Mouse (Mus musculus): ENCODE results near the gene Rnps1. TPM values are rescaled to one million over a fixed set of nuclear protein-coding genes. Genes with fewer than 3 reads are reported as not detected.

The Rnps1 gene
- total RNA-seq, 1 experiment: 138 TPM

- H3K9me3 ChIP-seq (ENCODE audit: control insufficient read depth, insufficient read depth, low read depth, low read length): no peaks in the 10 kb centered on the region
Observed at GRCm38 (mm10) chr17:24378496-24378895, 35.9 kb upstream of the Rnps1 start.

GRCm38 (mm10) chr17:24383789-24384188 lies 30.6 kb upstream of the Rnps1 start:
- Histone ChIP-seq H3K9me3 (ENCODE audit: control insufficient read depth, insufficient read depth, low read depth, low read length) (no peaks in the 10 kb centered on the region), H3K4me3 (ENCODE audit: insufficient read depth in 1 of 2, low read depth in 1 of 2, low read length in 2 of 2, poor library complexity in 1 of 2, severe bottlenecking in 1 of 2) (no peak overlapping the region), H3K36me3 (ENCODE audit: control insufficient read depth, insufficient read depth, low read length, poor library complexity, severe bottlenecking) (no peaks in the 10 kb centered on the region), H3K4me1 (ENCODE audit: control insufficient read depth in 2 of 2, insufficient read depth in 2 of 2, low read length in 2 of 2, poor library complexity in 1 of 2) (no peaks in the 10 kb centered on the region), H3K27ac (ENCODE audit: insufficient read depth, low read depth, low read length, poor library complexity, severe bottlenecking) (no peak overlapping the region), H3K9ac (ENCODE audit: insufficient read depth, low read depth, low read length, poor library complexity, severe bottlenecking) (no peak overlapping the region)
- DNase-seq (ENCODE audit: low read depth, low spot score): no peak
- in situ Hi-C loops (cut with MboI; ENCODE audit: low sequenced_read_pairs in 2 of 2, unreplicated experiment in 2 of 2): no loop called here
- TF ChIP-seq MAFK (IDR thresholded peaks at IDR 0.05; ENCODE audit: insufficient read depth, low read depth, low read length) (no peak), HCFC1 (IDR thresholded peaks at IDR 0.05; ENCODE audit: borderline replicate concordance, insufficient read depth, low read length) (no peak), ZNF384 (IDR thresholded peaks at IDR 0.05; ENCODE audit: low read depth, low read length) (no peak), ZC3H11A (IDR thresholded peaks at IDR 0.05; ENCODE audit: borderline replicate concordance, low read depth, low read length) (no peak), CHD2 (IDR thresholded peaks at IDR 0.05; ENCODE audit: low read depth, low read length) (no peak)

More at GRCm38 (mm10) chr17:24378496-24378895, 35.9 kb upstream of the Rnps1 start:
- Histone ChIP-seq H3K4me3 (ENCODE audit: insufficient read depth in 1 of 2, low read depth in 1 of 2, low read length in 2 of 2, poor library complexity in 1 of 2, severe bottlenecking in 1 of 2) (no peak overlapping the region), H3K36me3 (ENCODE audit: control insufficient read depth, insufficient read depth, low read length, poor library complexity, severe bottlenecking) (peaks cover 7% of the 10 kb centered on the region; the same call in 1 of the 2 replicates), H3K9ac (ENCODE audit: insufficient read depth, low read depth, low read length, poor library complexity, severe bottlenecking) (no peak overlapping the region), H3K4me1 (ENCODE audit: control insufficient read depth in 2 of 2, insufficient read depth in 2 of 2, low read length in 2 of 2, poor library complexity in 1 of 2) (no peaks in the 10 kb centered on the region), H3K27ac (ENCODE audit: insufficient read depth, low read depth, low read length, poor library complexity, severe bottlenecking) (no peak overlapping the region)
- DNase-seq (ENCODE audit: low read depth, low spot score): no peak
- in situ Hi-C loops (cut with MboI; ENCODE audit: low sequenced_read_pairs in 2 of 2, unreplicated experiment in 2 of 2): no loop called here
- TF ChIP-seq HCFC1 (IDR thresholded peaks at IDR 0.05; ENCODE audit: borderline replicate concordance, insufficient read depth, low read length): no peak
- TF ChIP-seq ZC3H11A (IDR thresholded peaks at IDR 0.05; ENCODE audit: borderline replicate concordance, low read depth, low read length): no peak
- no peak for TF ChIP-seq CHD2 (IDR thresholded peaks at IDR 0.05; ENCODE audit: low read depth, low read length)
- no peak for TF ChIP-seq ZNF384 (IDR thresholded peaks at IDR 0.05; ENCODE audit: low read depth, low read length)
- no peak for TF ChIP-seq MAFK (IDR thresholded peaks at IDR 0.05; ENCODE audit: insufficient read depth, low read depth, low read length)

- H3K27ac ChIP-seq (ENCODE audit: insufficient read depth, low read depth, low read length, poor library complexity, severe bottlenecking): no peak overlapping the region
- no peaks in the 10 kb centered on the region for H3K36me3 ChIP-seq (ENCODE audit: control insufficient read depth, insufficient read depth, low read length, poor library complexity, severe bottlenecking)
- no peak for DNase-seq (ENCODE audit: low read depth, low spot score)
- peaks cover 0 to under 1% of the 10 kb centered on the region in 2 experiments; a peak in 1 of 4 replicates for H3K4me1 ChIP-seq (ENCODE audit: control insufficient read depth in 2 of 2, insufficient read depth in 2 of 2, low read length in 2 of 2, poor library complexity in 1 of 2)
- H3K4me3 ChIP-seq (ENCODE audit: insufficient read depth in 1 of 2, low read depth in 1 of 2, low read length in 2 of 2, poor library complexity in 1 of 2, severe bottlenecking in 1 of 2): no peak overlapping the region
- TF ChIP-seq ZC3H11A (IDR thresholded peaks at IDR 0.05; ENCODE audit: borderline replicate concordance, low read depth, low read length) (no peak), MAFK (IDR thresholded peaks at IDR 0.05; ENCODE audit: insufficient read depth, low read depth, low read length) (no peak), CHD2 (IDR thresholded peaks at IDR 0.05; ENCODE audit: low read depth, low read length) (no peak), HCFC1 (IDR thresholded peaks at IDR 0.05; ENCODE audit: borderline replicate concordance, insufficient read depth, low read length) (no peak), ZNF384 (IDR thresholded peaks at IDR 0.05; ENCODE audit: low read depth, low read length) (no peak)
- in situ Hi-C loops (cut with MboI; ENCODE audit: low sequenced_read_pairs in 2 of 2, unreplicated experiment in 2 of 2): no loop called here
- no peaks in the 10 kb centered on the region for H3K9me3 ChIP-seq (ENCODE audit: control insufficient read depth, insufficient read depth, low read depth, low read length)
- H3K9ac ChIP-seq (ENCODE audit: insufficient read depth, low read depth, low read length, poor library complexity, severe bottlenecking): no peak overlapping the region
Observed at GRCm38 (mm10) chr17:24388711-24389110, 25.7 kb upstream of the Rnps1 start.

GRCm38 (mm10) chr17:24389865-24390264 lies 24.5 kb upstream of the Rnps1 start:
- DNase-seq (ENCODE audit: low read depth, low spot score): peak; percentile 44
- Histone ChIP-seq H3K4me3 (ENCODE audit: insufficient read depth in 1 of 2, low read depth in 1 of 2, low read length in 2 of 2, poor library complexity in 1 of 2, severe bottlenecking in 1 of 2) (no peak overlapping the region), H3K9me3 (ENCODE audit: control insufficient read depth, insufficient read depth, low read depth, low read length) (no peaks in the 10 kb centered on the region), H3K9ac (ENCODE audit: insufficient read depth, low read depth, low read length, poor library complexity, severe bottlenecking) (no peak overlapping the region), H3K27ac (ENCODE audit: insufficient read depth, low read depth, low read length, poor library complexity, severe bottlenecking) (no peak overlapping the region), H3K36me3 (ENCODE audit: control insufficient read depth, insufficient read depth, low read length, poor library complexity, severe bottlenecking) (no peaks in the 10 kb centered on the region), H3K4me1 (ENCODE audit: control insufficient read depth in 2 of 2, insufficient read depth in 2 of 2, low read length in 2 of 2, poor library complexity in 1 of 2) (peaks cover 0 to 2% of the 10 kb centered on the region in 2 experiments; a peak in 1 of 4 replicates)
- TF ChIP-seq HCFC1 (IDR thresholded peaks at IDR 0.05; ENCODE audit: borderline replicate concordance, insufficient read depth, low read length): no peak
- in situ Hi-C loops (cut with MboI; ENCODE audit: low sequenced_read_pairs in 2 of 2, unreplicated experiment in 2 of 2): no loop called here

GRCm38 (mm10) chr17:24391149-24391548 lies 23.2 kb upstream of the Rnps1 start:
- in situ Hi-C loops (cut with MboI; ENCODE audit: low sequenced_read_pairs in 2 of 2, unreplicated experiment in 2 of 2): no loop called here
- TF ChIP-seq MAFK (IDR thresholded peaks at IDR 0.05; ENCODE audit: insufficient read depth, low read depth, low read length) (no peak), ZNF384 (IDR thresholded peaks at IDR 0.05; ENCODE audit: low read depth, low read length) (no peak), HCFC1 (IDR thresholded peaks at IDR 0.05; ENCODE audit: borderline replicate concordance, insufficient read depth, low read length) (no peak), CHD2 (IDR thresholded peaks at IDR 0.05; ENCODE audit: low read depth, low read length) (no peak), ZC3H11A (IDR thresholded peaks at IDR 0.05; ENCODE audit: borderline replicate concordance, low read depth, low read length) (no peak)
- Histone ChIP-seq H3K9ac (ENCODE audit: insufficient read depth, low read depth, low read length, poor library complexity, severe bottlenecking) (no peak overlapping the region), H3K27ac (ENCODE audit: insufficient read depth, low read depth, low read length, poor library complexity, severe bottlenecking) (no peak overlapping the region), H3K9me3 (ENCODE audit: control insufficient read depth, insufficient read depth, low read depth, low read length) (no peaks in the 10 kb centered on the region), H3K4me1 (ENCODE audit: control insufficient read depth in 2 of 2, insufficient read depth in 2 of 2, low read length in 2 of 2, poor library complexity in 1 of 2) (peaks cover 0 to 2% of the 10 kb centered on the region in 2 experiments; a peak in 1 of 4 replicates), H3K4me3 (ENCODE audit: insufficient read depth in 1 of 2, low read depth in 1 of 2, low read length in 2 of 2, poor library complexity in 1 of 2, severe bottlenecking in 1 of 2) (no peak overlapping the region), H3K36me3 (ENCODE audit: control insufficient read depth, insufficient read depth, low read length, poor library complexity, severe bottlenecking) (no peaks in the 10 kb centered on the region)
- peak; percentile 34 for DNase-seq (ENCODE audit: low read depth, low spot score)
